Mouse (Mus musculus): ENCODE measurements around the gene Sdhaf3.

- TF ChIP-seq CTCF (conservative IDR thresholded peaks at IDR 0.05; ENCODE audit: low read length), result no peak
- TF ChIP-seq POU5F1 (IDR thresholded peaks at IDR 0.05; ENCODE audit: borderline replicate concordance, low read length), result no peak
- no peak for TF ChIP-seq NANOG (IDR thresholded peaks at IDR 0.05; ENCODE audit: borderline replicate concordance, low read length)
These were observed 38.5 kb upstream of the Sdhaf3 start for GRCm38 (mm10) chr6:6917334-6917733.

Measured in E14TG2a.4 (cell line).